Mouse (Mus musculus): ENCODE results near the gene Lsmem1.
"Not testable (repeated sequence)": the region's sequence is repeated elsewhere in the genome, so short reads cannot be mapped to it uniquely, and the experiment has no call there.

Lsmem1 gene

GRCm38 (mm10) chr12:40209049-40209448 lies 9.8 kb upstream of the Lsmem1 start:
- DNase-seq, result no peak

GRCm38 (mm10) chr12:40207909-40208308 lies 8.6 kb upstream of the Lsmem1 start:
- no peak for DNase-seq

- no peak for DNase-seq
Measured at GRCm38 (mm10) chr12:40202161-40203035, 3.1 kb upstream of the Lsmem1 start.

DNA sequence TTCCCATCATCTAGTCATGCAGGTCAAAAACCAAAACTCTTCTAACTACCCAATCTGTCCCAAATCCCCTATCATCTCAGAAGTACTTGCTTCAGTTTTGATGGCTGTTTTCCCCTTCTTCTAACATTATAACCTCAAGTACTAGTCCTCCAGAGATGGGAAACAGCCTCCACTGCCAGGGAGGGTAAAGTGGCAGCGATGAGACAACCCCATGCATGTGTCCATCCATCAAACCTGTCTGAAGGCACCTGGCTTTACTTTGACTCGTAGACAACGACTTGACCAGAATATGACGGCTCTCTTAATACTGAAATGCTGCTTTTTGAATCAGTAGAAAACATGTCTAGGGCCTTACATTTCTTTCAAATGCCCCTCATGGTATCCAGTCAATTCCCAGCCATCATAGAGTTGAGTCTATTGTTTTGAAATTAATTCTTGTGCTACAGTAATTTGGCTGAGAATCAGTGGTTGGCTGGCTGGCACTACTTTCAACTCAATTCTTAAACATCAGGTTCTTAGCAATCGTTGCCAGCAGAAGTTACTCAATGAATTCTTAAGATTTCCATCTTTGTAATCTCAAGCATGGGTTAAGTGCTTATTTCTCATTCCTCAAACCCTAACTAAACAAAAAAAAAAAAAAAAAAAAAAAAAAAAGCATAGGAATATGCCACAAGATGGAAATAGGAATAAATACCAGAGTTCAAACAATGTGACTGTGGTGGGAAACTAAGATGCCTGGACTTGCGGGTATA lies 1.4 kb upstream of the Lsmem1 start:
- no peak for DNase-seq

GRCm38 (mm10) chr12:40199795-40200402 lies 609 bp upstream of the Lsmem1 start:
- peak; percentile 74 for DNase-seq

DNA sequence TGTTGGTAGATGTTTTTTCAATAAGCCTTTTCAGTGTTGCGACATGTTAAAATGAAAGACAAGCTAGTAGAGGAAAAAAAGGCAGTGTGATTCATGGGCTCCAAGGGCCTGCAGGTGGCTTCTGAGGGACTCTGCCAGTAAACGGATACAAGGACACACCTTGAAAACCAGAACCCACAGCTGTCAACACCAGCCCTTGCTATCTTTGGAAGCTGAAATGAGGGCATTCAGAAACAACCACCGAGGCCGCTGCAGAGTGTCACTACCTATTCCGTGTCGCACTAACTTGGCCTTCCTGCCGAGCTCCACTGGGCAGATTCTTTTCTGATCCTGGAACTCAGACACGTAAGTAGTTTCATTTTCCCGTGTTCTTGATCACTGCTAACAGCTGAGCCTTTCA lies 863 bp downstream of the Lsmem1 start:
- DNase-seq, result no peak

DNA sequence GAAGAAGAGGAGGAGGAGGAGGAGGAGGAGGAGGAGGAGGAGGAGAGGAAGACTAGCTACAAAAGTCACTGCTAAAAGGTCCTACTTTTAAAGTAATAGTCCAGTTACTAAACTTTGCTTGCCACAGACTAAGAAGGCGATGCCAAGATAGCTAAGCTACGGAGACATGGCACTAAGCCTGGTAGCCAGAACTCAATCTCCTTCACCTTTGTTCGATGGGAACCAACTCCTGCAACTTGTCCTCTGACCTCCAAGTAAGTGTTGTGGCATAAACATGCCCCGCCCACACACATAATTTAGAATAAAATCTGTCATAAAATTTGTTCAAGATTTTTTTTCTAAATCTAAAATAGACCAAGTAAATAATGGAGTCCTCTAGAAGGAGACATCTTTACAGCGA lies 1.3 kb downstream of the Lsmem1 start:
- no peak for DNase-seq

- no peak for DNase-seq
Measured at GRCm38 (mm10) chr12:40197511-40197910, 1.8 kb downstream of the Lsmem1 start.

- DNase-seq, result no peak
Measured at GRCm38 (mm10) chr12:40185474-40185873, 13.8 kb downstream of the Lsmem1 start.

GRCm38 (mm10) chr12:40177089-40177488 lies 22.2 kb downstream of the Lsmem1 start:
- DNase-seq, result no peak

DNA sequence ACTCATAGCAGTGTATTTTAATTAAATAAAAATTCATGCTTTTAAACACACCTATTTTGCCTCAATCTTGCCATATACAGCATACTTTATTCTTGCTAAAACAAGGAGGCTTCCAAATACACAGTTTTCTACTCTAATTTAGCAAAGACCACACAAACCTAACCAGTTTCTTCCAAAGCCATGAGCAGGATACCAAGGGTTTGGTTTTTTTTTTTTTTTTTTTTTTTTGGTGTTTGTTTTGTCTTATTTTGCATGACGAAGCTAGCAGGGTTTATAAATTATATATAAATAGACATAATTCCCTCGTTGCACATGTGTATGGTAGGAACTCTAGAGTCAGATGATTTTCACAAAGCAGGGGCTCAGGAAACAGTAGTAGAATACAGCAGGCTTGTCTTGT lies 23.1 kb downstream of the Lsmem1 start:
- no peak for DNase-seq

DNA sequence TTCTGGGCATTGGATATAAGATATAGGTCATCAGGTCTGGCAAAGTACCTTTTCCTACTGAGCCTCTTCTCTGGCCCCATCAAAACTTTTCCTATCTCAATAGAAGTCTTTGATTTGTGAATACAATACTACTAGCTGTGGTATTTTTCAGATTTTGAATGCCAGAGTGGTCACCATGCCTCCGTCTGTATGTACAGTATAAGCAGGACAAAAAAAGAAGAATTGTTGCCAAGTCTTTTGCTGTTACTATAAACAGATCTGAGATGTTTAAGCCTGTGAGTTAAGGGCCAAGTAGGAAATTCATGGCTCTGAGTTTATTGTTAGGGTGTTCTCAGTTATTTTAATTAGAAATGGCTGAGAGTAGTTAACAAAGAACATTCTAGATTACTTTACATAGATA lies 24.1 kb downstream of the Lsmem1 start:
- not testable (repeated sequence) for DNase-seq

- DNase-seq, result no peak
Measured at GRCm38 (mm10) chr12:40171637-40172036, 27.7 kb downstream of the Lsmem1 start.

DNA sequence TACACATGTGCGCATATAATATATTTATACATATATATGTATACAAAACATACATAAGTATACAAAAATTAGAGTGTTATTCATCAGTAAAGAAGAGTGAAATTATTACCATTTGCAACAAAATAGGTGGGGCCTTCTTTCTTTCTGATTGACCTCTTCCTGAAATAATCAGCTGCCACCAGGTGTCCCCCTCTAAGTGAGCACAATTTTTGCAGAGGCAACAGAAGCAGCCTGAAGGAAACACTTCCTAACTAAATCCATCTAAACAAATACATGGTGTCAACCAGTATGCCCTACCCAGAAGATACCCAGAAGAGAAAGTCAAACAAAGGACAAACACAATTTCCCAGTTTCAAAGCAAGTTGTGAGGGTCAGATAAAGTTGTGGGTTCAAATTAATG lies 29.6 kb downstream of the Lsmem1 start:
- DNase-seq, result no peak

DNA sequence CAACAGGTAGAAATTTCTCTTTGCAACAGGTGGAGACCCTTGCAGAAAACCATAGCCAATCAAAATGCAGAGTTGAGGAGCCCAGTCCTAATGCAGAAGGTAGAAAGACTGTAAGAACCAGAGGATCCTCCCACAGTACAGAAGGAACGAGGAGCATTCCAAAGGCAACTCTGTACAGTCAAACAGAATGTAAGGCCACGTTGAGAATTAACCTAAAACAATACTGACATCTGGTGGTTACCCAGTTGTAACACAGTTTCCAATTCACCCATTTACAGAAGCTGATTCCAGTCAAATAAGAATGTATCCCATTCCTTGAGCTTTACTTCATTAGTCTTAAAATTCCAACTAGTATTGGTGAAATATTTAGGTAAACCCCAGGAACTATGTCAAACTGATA lies 34.7 kb downstream of the Lsmem1 start:
- peak; percentile 27 for DNase-seq

- DNase-seq, result no peak
Measured at GRCm38 (mm10) chr12:40160777-40161176, 38.5 kb downstream of the Lsmem1 start.

- DNase-seq, result no peak
Measured at GRCm38 (mm10) chr12:40154188-40154587, 45.1 kb downstream of the Lsmem1 start.

- DNase-seq, result no peak
Measured at GRCm38 (mm10) chr12:40152353-40153069, 46.8 kb downstream of the Lsmem1 start.

DNA sequence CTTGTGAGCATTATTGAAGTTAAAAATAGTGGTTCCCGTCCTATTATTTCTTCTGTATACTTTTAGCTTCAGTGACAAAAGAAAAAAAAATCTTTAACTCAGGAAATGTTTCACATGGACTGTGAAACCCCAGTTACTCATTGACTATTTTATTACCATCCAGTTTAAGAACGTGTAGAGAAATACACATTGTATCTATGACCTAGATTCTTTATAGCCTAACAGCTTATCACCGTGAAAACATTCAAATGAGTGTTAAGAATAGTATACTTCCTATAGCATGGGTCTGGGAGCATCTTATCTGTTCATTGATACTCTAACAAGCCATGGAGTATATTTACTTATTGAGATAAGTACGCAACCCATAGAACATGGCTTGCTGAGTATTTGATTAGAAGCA lies 52.0 kb downstream of the Lsmem1 start:
- DNase-seq, result no peak

DNA sequence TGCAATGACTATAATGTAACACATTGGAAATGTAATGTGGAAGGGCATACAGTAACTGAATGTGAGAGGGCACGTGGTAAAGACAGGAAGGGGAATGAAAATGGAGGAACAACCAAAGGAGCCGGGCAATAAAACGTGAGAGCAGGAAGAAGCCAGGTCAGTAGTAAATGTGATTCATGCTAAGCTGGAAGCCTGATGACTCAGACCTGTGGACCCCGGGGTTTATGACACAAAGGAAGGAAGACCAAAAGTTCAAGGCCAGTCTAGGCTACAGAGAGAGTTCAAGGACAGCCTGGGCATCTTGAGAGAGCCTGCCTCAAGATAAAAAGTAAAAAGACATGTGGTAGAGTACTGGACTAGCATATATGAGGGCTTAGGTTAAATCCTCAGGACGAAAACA lies 52.8 kb downstream of the Lsmem1 start:
- no peak for DNase-seq

- no peak for DNase-seq
Measured at GRCm38 (mm10) chr12:40140706-40141105, 58.6 kb downstream of the Lsmem1 start.

- no peak for DNase-seq
Measured at GRCm38 (mm10) chr12:40139484-40140245, 59.6 kb downstream of the Lsmem1 start.
